Mouse (Mus musculus) embryonic facial prominence, embryonic 15.5 days (tissue): ENCODE measurements around the gene Cobll1. TPM values are rescaled to one million over a fixed set of nuclear protein-coding genes. Genes with fewer than 3 reads are reported as not detected.

Experiments
- ATAC-seq: fragments of 200-750 bp; cut with Nextera tagmentation; 2 replicates; pipeline ENCODE4 v1.8.0; 2017; ENCODE audit warnings: low read depth, moderate TSS enrichment; ENCODE audit not compliant: insufficient number of reproducible peaks, low FRiP score, low TSS enrichment
- H3K27ac ChIP-seq: fragments of 300-500 bp; sonication (generic); replicated peaks from 2 replicates; pipeline ENCODE4 v1.5.1; 2015; ENCODE audit warnings: mild to moderate bottlenecking, inconsistent platforms
- H3K27me3 ChIP-seq: fragments of 300-500 bp; sonication (generic); 2 replicates; pipeline ENCODE4 v1.6.1; 2015; ENCODE audit warnings: inconsistent platforms
- H3K36me3 ChIP-seq: fragments of 300-500 bp; sonication (generic); 2 replicates; pipeline ENCODE4 v1.6.1; 2015; ENCODE audit warnings: mild to moderate bottlenecking, inconsistent platforms
- H3K4me1 ChIP-seq: fragments of 300-500 bp; sonication (generic); 2 replicates; pipeline ENCODE4 v1.6.1; 2015; ENCODE audit warnings: inconsistent platforms
- H3K4me2 ChIP-seq: fragments of 300-500 bp; sonication (generic); replicated peaks from 2 replicates; pipeline ENCODE4 v1.6.1; 2015; ENCODE audit warnings: mild to moderate bottlenecking, inconsistent platforms
- H3K4me3 ChIP-seq: fragments of 300-500 bp; sonication (generic); replicated peaks from 2 replicates; pipeline ENCODE4 v1.5.1; 2015; ENCODE audit warnings: mild to moderate bottlenecking, inconsistent platforms
- H3K9ac ChIP-seq: fragments of 300-500 bp; sonication (generic); 2 replicates; pipeline ENCODE4 v1.6.1; 2015; ENCODE audit warnings: inconsistent platforms
- H3K9me3 ChIP-seq: fragments of 300-500 bp; sonication (generic); replicated peaks from 2 replicates; pipeline ENCODE4 v1.6.1; 2016; ENCODE audit warnings: inconsistent platforms
- WGBS: fragments of 180-500 bp; shearing (Covaris S2); methylation state at CpG from one replicate; pipeline ENCODE4 v1.1.7; 2015; 5-methylcytosine and 5-hydroxymethylcytosine counted together
- polyA plus RNA-seq: library from polyadenylated mRNA; unstranded; fragments of >200 nt; fragmentation: Nextera tagmentation; extraction: Ambion mirVana; gene quantifications from 2 replicates; pipeline ENCODE4 v1.2.1, GENCODE M21; 2015

Cobll1 gene
- 4.1 and 4.7 TPM in 2 replicates for polyA plus RNA-seq

GRCm38 (mm10) chr2:65238964-65239570 lies at the start of gene Cobll1:
TSS of gene Cobll1 (minus strand) at chr2:65239403.
- peak within 1 kb of the TSS; percentile 74 for H3K27ac ChIP-seq
- peak; percentile 70 for ATAC-seq
- peaks cover 16% of the 10 kb centered on the region; the same call in 1 of the 2 replicates for H3K4me1 ChIP-seq
- under 1% methylated on average over 37 of the region's 37 CpGs for WGBS
- H3K4me2 ChIP-seq = peak within 1 kb of the TSS; percentile 95
- peak within 1 kb of the TSS; percentile 64 for H3K4me3 ChIP-seq
- H3K27me3 ChIP-seq = no peaks in the 10 kb centered on the region
- H3K36me3 ChIP-seq = no peaks in the 10 kb centered on the region
- H3K9ac ChIP-seq = peak within 1 kb of the TSS; percentile 53
- H3K9me3 ChIP-seq = no peaks in the 10 kb centered on the region

GRCm38 (mm10) chr2:65288696-65289095 lies 49.5 kb upstream of the Cobll1 start:
- no peak overlapping the region for H3K27ac ChIP-seq
- 76% methylated on average over 1 of the region's 1 CpGs for WGBS
- H3K4me3 ChIP-seq = no peak overlapping the region
- no peak overlapping the region for H3K9ac ChIP-seq
- no peaks in the 10 kb centered on the region for H3K4me1 ChIP-seq
- no peaks in the 10 kb centered on the region for H3K9me3 ChIP-seq
- ATAC-seq = no peak
- no peak overlapping the region for H3K4me2 ChIP-seq
- H3K36me3 ChIP-seq = no peaks in the 10 kb centered on the region
- H3K27me3 ChIP-seq = no peaks in the 10 kb centered on the region

- Histone ChIP-seq H3K27me3 (no peaks in the 10 kb centered on the region), H3K4me2 (no peak overlapping the region), H3K9me3 (no peaks in the 10 kb centered on the region), H3K4me1 (no peaks in the 10 kb centered on the region), H3K27ac (no peak overlapping the region), H3K4me3 (no peak overlapping the region), H3K36me3 (no peaks in the 10 kb centered on the region), H3K9ac (no peak overlapping the region)
- ATAC-seq = no peak
- 39% methylated on average over 3 of the region's 3 CpGs for WGBS
Measured at GRCm38 (mm10) chr2:65285380-65285779, 46.2 kb upstream of the Cobll1 start.

GRCm38 (mm10) chr2:65282979-65283378 lies 43.8 kb upstream of the Cobll1 start:
- WGBS = 83% methylated on average over 6 of the region's 6 CpGs
- Histone ChIP-seq H3K9me3 (no peaks in the 10 kb centered on the region), H3K27me3 (no peaks in the 10 kb centered on the region), H3K9ac (no peak overlapping the region), H3K27ac (no peak overlapping the region), H3K4me3 (no peak overlapping the region), H3K4me2 (no peak overlapping the region), H3K4me1 (no peaks in the 10 kb centered on the region), H3K36me3 (no peaks in the 10 kb centered on the region)
- no peak for ATAC-seq

- Histone ChIP-seq H3K4me2 (no peak overlapping the region), H3K4me1 (no peaks in the 10 kb centered on the region), H3K27me3 (no peaks in the 10 kb centered on the region), H3K27ac (no peak overlapping the region), H3K9me3 (no peaks in the 10 kb centered on the region), H3K9ac (no peak overlapping the region), H3K36me3 (no peaks in the 10 kb centered on the region), H3K4me3 (no peak overlapping the region)
- ATAC-seq = no peak
- 39% methylated on average over 4 of the region's 4 CpGs for WGBS
Measured at GRCm38 (mm10) chr2:65279029-65279690, 40.0 kb upstream of the Cobll1 start.

GRCm38 (mm10) chr2:65275443-65276061 lies 36.3 kb upstream of the Cobll1 start:
- no peak overlapping the region for H3K4me2 ChIP-seq
- WGBS = 57% methylated on average over 6 of the region's 6 CpGs

GRCm38 (mm10) chr2:65273910-65274309 lies 34.7 kb upstream of the Cobll1 start:
- H3K36me3 ChIP-seq = no peaks in the 10 kb centered on the region
- H3K4me2 ChIP-seq = no peak overlapping the region
- no peaks in the 10 kb centered on the region for H3K27me3 ChIP-seq
- no peak overlapping the region for H3K4me3 ChIP-seq
- H3K9ac ChIP-seq = no peak overlapping the region
- H3K9me3 ChIP-seq = no peaks in the 10 kb centered on the region
- ATAC-seq = no peak
- H3K4me1 ChIP-seq = no peaks in the 10 kb centered on the region
- H3K27ac ChIP-seq = no peak overlapping the region
- 29% methylated on average over 2 of the region's 2 CpGs for WGBS

More at GRCm38 (mm10) chr2:65275443-65276061, 36.3 kb upstream of the Cobll1 start:
- H3K9ac ChIP-seq = no peak overlapping the region
- no peak overlapping the region for H3K4me3 ChIP-seq
- no peak for ATAC-seq
- no peaks in the 10 kb centered on the region for H3K36me3 ChIP-seq
- H3K9me3 ChIP-seq = no peaks in the 10 kb centered on the region
- no peaks in the 10 kb centered on the region for H3K4me1 ChIP-seq
- no peaks in the 10 kb centered on the region for H3K27me3 ChIP-seq
- H3K27ac ChIP-seq = no peak overlapping the region

- 61% methylated on average over 6 of the region's 6 CpGs for WGBS
- no peak overlapping the region for H3K4me2 ChIP-seq
- no peak for ATAC-seq
- no peaks in the 10 kb centered on the region for H3K27me3 ChIP-seq
- no peaks in the 10 kb centered on the region for H3K36me3 ChIP-seq
- no peak overlapping the region for H3K4me3 ChIP-seq
- H3K27ac ChIP-seq = no peak overlapping the region
- no peak overlapping the region for H3K9ac ChIP-seq
- no peaks in the 10 kb centered on the region for H3K9me3 ChIP-seq
- no peaks in the 10 kb centered on the region for H3K4me1 ChIP-seq
Measured at GRCm38 (mm10) chr2:65268731-65269130, 29.5 kb upstream of the Cobll1 start.

GRCm38 (mm10) chr2:65267834-65268233 lies 28.6 kb upstream of the Cobll1 start:
- Histone ChIP-seq H3K9me3 (no peaks in the 10 kb centered on the region), H3K27ac (0 out of 2 replicates have a peak overlapping the region, but pooled peaks have one; percentile 9), H3K4me2 (no peak overlapping the region), H3K9ac (no peak overlapping the region), H3K4me1 (no peaks in the 10 kb centered on the region), H3K36me3 (no peaks in the 10 kb centered on the region), H3K27me3 (no peaks in the 10 kb centered on the region), H3K4me3 (no peak overlapping the region)
- 35% methylated on average over 4 of the region's 4 CpGs for WGBS
- no peak for ATAC-seq

- 73% methylated on average over 5 of the region's 5 CpGs for WGBS
- H3K27ac ChIP-seq = no peak overlapping the region
- no peaks in the 10 kb centered on the region for H3K4me1 ChIP-seq
- no peaks in the 10 kb centered on the region for H3K9me3 ChIP-seq
- no peaks in the 10 kb centered on the region for H3K27me3 ChIP-seq
- no peak for ATAC-seq
- H3K36me3 ChIP-seq = no peaks in the 10 kb centered on the region
- H3K4me3 ChIP-seq = no peak overlapping the region
- no peak overlapping the region for H3K9ac ChIP-seq
- no peak overlapping the region for H3K4me2 ChIP-seq
Measured at GRCm38 (mm10) chr2:65266576-65267299, 27.5 kb upstream of the Cobll1 start.

- no peaks in the 10 kb centered on the region for H3K4me1 ChIP-seq
- no peaks in the 10 kb centered on the region for H3K9me3 ChIP-seq
- 59% methylated on average over 4 of the region's 4 CpGs for WGBS
- H3K27ac ChIP-seq = no peak overlapping the region
- no peak overlapping the region for H3K9ac ChIP-seq
- no peak overlapping the region for H3K4me2 ChIP-seq
- H3K36me3 ChIP-seq = no peaks in the 10 kb centered on the region
- H3K4me3 ChIP-seq = no peak overlapping the region
- no peak for ATAC-seq
- no peaks in the 10 kb centered on the region for H3K27me3 ChIP-seq
Measured at GRCm38 (mm10) chr2:65262251-65262650, 23.0 kb upstream of the Cobll1 start.
